Mouse (Mus musculus): ENCODE measurements around the gene Fbxl19.

DNA sequence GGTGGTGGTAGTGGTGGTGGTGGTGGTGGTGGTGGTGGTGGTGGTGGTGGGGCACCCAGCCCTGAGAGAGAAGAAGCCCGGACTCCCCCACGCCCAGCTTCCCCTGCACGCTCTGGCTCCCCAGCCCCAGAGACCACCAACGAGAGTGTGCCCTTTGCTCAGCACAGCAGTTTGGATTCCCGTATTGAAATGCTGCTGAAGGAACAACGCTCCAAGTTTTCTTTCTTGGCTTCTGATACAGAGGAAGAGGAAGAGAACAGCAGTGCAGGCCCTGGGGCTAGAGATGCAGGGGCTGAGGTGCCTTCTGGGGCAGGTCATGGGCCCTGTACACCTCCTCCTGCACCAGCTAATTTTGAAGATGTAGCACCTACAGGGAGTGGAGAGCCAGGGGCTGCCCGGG, 41.0 kb downstream of the Fbxl19 start, which contains the start of gene Gm49388:
- TF ChIP-seq CTCF (IDR thresholded peaks at IDR 0.05; ENCODE audit: low read depth), result no peak
- TF ChIP-seq EP300 (IDR thresholded peaks at IDR 0.05; ENCODE audit: low read depth), result no peak
